Mouse (Mus musculus) embryonic stem cell, embryonic (primary cell): ENCODE results near the gene Dscaml1.

Experiments used
- CTCF ChIA-PET, 4 experiments: fragments of 300-600 bp in 2 of 4; fragments of 350-600 bp in 2 of 4; sonication (Branson Sonifier 250); formaldehyde crosslinking; loops; one replicate each; lab custom pipeline; 2022; ENCODE audit warnings: inconsistent platforms in 2 of 4; lab: Charles Lee
- POLR2A ChIA-PET, 4 experiments: fragments of 300-600 bp in 2 of 4; fragments of 350-600 bp in 2 of 4; sonication (Branson Sonifier 250); formaldehyde crosslinking; loops; one replicate each; lab custom pipeline; 2022; ENCODE audit warnings: antibody characterized with exemption in 4 of 4, inconsistent platforms in 1 of 4; lab: Charles Lee

Gene Dscaml1

GRCm38 (mm10) chr9:45550210-45550609 is 123.8 kb downstream of the Dscaml1 start:
- ChIA-PET POLR2A (interaction anchor here in 3 of 4 experiments (0.6 to 1.3 kb wide), 5 partner anchors 9 to 235 kb away, joined by 3 to 4 read pairs (median 3); no protein-coding TSS in a partner anchor), CTCF (interaction anchor here in 2 of 4 experiments (0.6 to 0.7 kb wide), 2 partner anchors 163 to 285 kb away, joined by 3 to 5 read pairs; no protein-coding TSS in a partner anchor)

GRCm38 (mm10) chr9:45550662-45551061 is 124.2 kb downstream of the Dscaml1 start:
- POLR2A ChIA-PET = interaction anchor here in 3 of 4 experiments (0.6 to 1.3 kb wide), 4 partner anchors 10 to 157 kb away, joined by 3 to 4 read pairs (median 4); no protein-coding TSS in a partner anchor

GRCm38 (mm10) chr9:45555036-45555826 is 128.8 kb downstream of the Dscaml1 start:
- ChIA-PET CTCF (interaction anchor here in 2 of 4 experiments (0.7 to 1.2 kb wide), 2 partner anchors 144 to 331 kb away, joined by 3 read pairs; no protein-coding TSS in a partner anchor), POLR2A (interaction anchor here in 3 of 4 experiments (0.6 to 1.0 kb wide), 5 partner anchors 11 to 476 kb away, joined by 3 to 4 read pairs (median 3); partner anchors contain the start of gene Jaml (in 1 of the 3))

More at GRCm38 (mm10) chr9:45550662-45551061, 124.2 kb downstream of the Dscaml1 start:
- CTCF ChIA-PET = interaction anchor here in 3 of 4 experiments (0.5 to 0.7 kb wide), 3 partner anchors 162 to 285 kb away, joined by 3 to 5 read pairs (median 3); no protein-coding TSS in a partner anchor

- CTCF ChIA-PET = no interaction called here
- POLR2A ChIA-PET = interaction anchor here in 1 of 4 experiments (0.7 kb wide), 1 partner anchor 36 kb away, joined by 4 read pairs; no protein-coding TSS in a partner anchor
Measured at GRCm38 (mm10) chr9:45556882-45557281, 130.5 kb downstream of the Dscaml1 start.

- ChIA-PET POLR2A (interaction anchor here in 1 of 4 experiments (0.5 kb wide), 1 partner anchor 114 kb away, joined by 3 read pairs; no protein-coding TSS in a partner anchor), CTCF (interaction anchor here in 1 of 4 experiments (0.6 kb wide), 1 partner anchor 29 kb away, joined by 4 read pairs; no protein-coding TSS in a partner anchor)
Measured at GRCm38 (mm10) chr9:45560987-45561386, 134.6 kb downstream of the Dscaml1 start.

GRCm38 (mm10) chr9:45566843-45567578 is 140.6 kb downstream of the Dscaml1 start:
- CTCF ChIA-PET = no interaction called here
- POLR2A ChIA-PET = interaction anchor here in 1 of 4 experiments (0.8 kb wide), 1 partner anchor 11 kb away, joined by 3 read pairs; no protein-coding TSS in a partner anchor

- CTCF ChIA-PET = interaction anchor here in 3 of 4 experiments (0.7 to 2.4 kb wide), 5 partner anchors 20 to 158 kb away, joined by 3 to 8 read pairs (median 3); no protein-coding TSS in a partner anchor
- POLR2A ChIA-PET = no interaction called here
Measured at GRCm38 (mm10) chr9:45569680-45570079, 143.3 kb downstream of the Dscaml1 start.

GRCm38 (mm10) chr9:45570346-45570745 is 143.9 kb downstream of the Dscaml1 start:
- CTCF ChIA-PET = interaction anchor here in 3 of 4 experiments (0.6 to 2.4 kb wide), 6 partner anchors 19 to 522 kb away, joined by 3 to 8 read pairs (median 3); no protein-coding TSS in a partner anchor
- POLR2A ChIA-PET = no interaction called here

- POLR2A ChIA-PET = interaction anchor here in 3 of 4 experiments (0.6 to 1.3 kb wide), 3 partner anchors 23 to 143 kb away, joined by 3 read pairs; no protein-coding TSS in a partner anchor
- CTCF ChIA-PET = interaction anchor here in 2 of 4 experiments (0.6 to 0.8 kb wide), 2 partner anchors 139 to 162 kb away, joined by 3 to 4 read pairs; no protein-coding TSS in a partner anchor
Measured at GRCm38 (mm10) chr9:45572787-45573492, 146.5 kb downstream of the Dscaml1 start.

GRCm38 (mm10) chr9:45573493-45573815 is 147.0 kb downstream of the Dscaml1 start:
- POLR2A ChIA-PET = interaction anchor here in 2 of 4 experiments (0.7 to 1.3 kb wide), 2 partner anchors 23 to 143 kb away, joined by 3 read pairs; no protein-coding TSS in a partner anchor
- CTCF ChIA-PET = interaction anchor here in 2 of 4 experiments (0.6 to 0.8 kb wide), 2 partner anchors 139 to 163 kb away, joined by 3 to 4 read pairs; no protein-coding TSS in a partner anchor

GRCm38 (mm10) chr9:45574021-45574420 is 147.6 kb downstream of the Dscaml1 start:
- POLR2A ChIA-PET = no interaction called here
- CTCF ChIA-PET = interaction anchor here in 1 of 4 experiments (0.6 kb wide), 1 partner anchor 140 kb away, joined by 3 read pairs; no protein-coding TSS in a partner anchor

- ChIA-PET CTCF (interaction anchor here in 1 of 4 experiments (1.2 kb wide), 1 partner anchor 9 kb away, joined by 3 read pairs; no protein-coding TSS in a partner anchor), POLR2A (interaction anchor here in 1 of 4 experiments (0.6 kb wide), 1 partner anchor 34 kb away, joined by 3 read pairs; no protein-coding TSS in a partner anchor)
Measured at GRCm38 (mm10) chr9:45580069-45580795, 153.8 kb downstream of the Dscaml1 start.

GRCm38 (mm10) chr9:45586475-45586874 is 160.0 kb downstream of the Dscaml1 start:
- ChIA-PET CTCF (no interaction called here), POLR2A (no interaction called here)

GRCm38 (mm10) chr9:45587704-45588103 is 161.3 kb downstream of the Dscaml1 start:
- ChIA-PET CTCF (interaction anchor here in 1 of 4 experiments (1.2 kb wide), 2 partner anchors 24 to 167 kb away, joined by 4 read pairs; no protein-coding TSS in a partner anchor), POLR2A (interaction anchor here in 1 of 4 experiments (0.9 kb wide), 1 partner anchor 86 kb away, joined by 3 read pairs; no protein-coding TSS in a partner anchor)

GRCm38 (mm10) chr9:45589867-45590266 is 163.4 kb downstream of the Dscaml1 start:
- POLR2A ChIA-PET = interaction anchor here in 2 of 4 experiments (1.0 to 1.1 kb wide), 2 partner anchors 165 to 199 kb away, joined by 3 read pairs; no protein-coding TSS in a partner anchor

GRCm38 (mm10) chr9:45591061-45591460 is 164.6 kb downstream of the Dscaml1 start:
- ChIA-PET POLR2A (no interaction called here), CTCF (interaction anchor here in 2 of 4 experiments (0.7 to 2.5 kb wide), 6 partner anchors 21 to 174 kb away, joined by 3 to 9 read pairs (median 4); no protein-coding TSS in a partner anchor)

More at GRCm38 (mm10) chr9:45589867-45590266, 163.4 kb downstream of the Dscaml1 start:
- CTCF ChIA-PET = interaction anchor here (0.5 to 2.5 kb wide), 47 partner anchors 9 to 1683 kb away, joined by 3 to 11 read pairs (median 4); no protein-coding TSS in a partner anchor
